Mouse (Mus musculus) kidney, adult 2 months (tissue): ENCODE data around the gene Cntfr. TPM values are rescaled to one million over a fixed set of nuclear protein-coding genes. Genes with fewer than 3 reads are reported as not detected.

ENCODE experiments used
- DNase-seq: peaks from one replicate; pipeline ENCODE4 v3.0.0; 2021
- H3K27ac ChIP-seq: fragments of 200-500 bp; 2 replicates; pipeline ENCODE4 v1.5.1; 2012; ENCODE audit warnings: low read depth, low read length, control low read depth, inconsistent platforms; ENCODE audit not compliant: insufficient read depth
- H3K27me3 ChIP-seq: fragments of 200-500 bp; replicated peaks from 2 replicates; pipeline ENCODE4 v1.6.1; 2012; ENCODE audit warnings: mild to moderate bottlenecking, moderate library complexity, low read length, inconsistent platforms; ENCODE audit not compliant: control insufficient read depth, insufficient read depth
- H3K36me3 ChIP-seq: fragments of 200-500 bp; 2 replicates; pipeline ENCODE4 v1.6.1; 2012; ENCODE audit warnings: mild to moderate bottlenecking, moderate library complexity, low read length, inconsistent platforms; ENCODE audit not compliant: control insufficient read depth, insufficient read depth
- H3K4me1 ChIP-seq: fragments of 200-500 bp; 2 replicates; pipeline ENCODE4 v1.6.1; 2011; ENCODE audit warnings: low read length; ENCODE audit not compliant: control insufficient read depth, insufficient read depth
- H3K4me3 ChIP-seq: fragments of 200-500 bp; 2 replicates; pipeline ENCODE4 v1.5.1; 2011; ENCODE audit warnings: mild to moderate bottlenecking, low read depth, low read length, control low read depth; ENCODE audit not compliant: insufficient read depth
- CTCF ChIP-seq: fragments of 200-500 bp; conservative IDR thresholded peaks from 2 replicates; pipeline ENCODE4 v1.5.1; 2011; ENCODE audit warnings: low read depth, mild to moderate bottlenecking, control low read depth, low read length, moderate library complexity, mixed read lengths; ENCODE audit not compliant: insufficient read depth, insufficient read length
- POLR2A ChIP-seq: fragments of 200-500 bp; IDR thresholded peaks from one replicate; pipeline ENCODE4 v1.6.1; 2011; ENCODE audit warnings: low read depth, low read length, control low read depth
- WGBS: fragments of 180-500 bp; shearing (Covaris S2); methylation state at CpG from one replicate; pipeline ENCODE4 v1.1.7; 2018; 5-methylcytosine and 5-hydroxymethylcytosine counted together
- polyA plus RNA-seq: library from polyadenylated mRNA; depleted of rRNA; stranded (reverse); fragments of >200 nt; gene quantifications from 2 replicates; pipeline ENCODE4 v1.2.3, GENCODE M21; 2012

Gene Cntfr
- polyA plus RNA-seq, 1 experiment = 15.9 TPM

DNA sequence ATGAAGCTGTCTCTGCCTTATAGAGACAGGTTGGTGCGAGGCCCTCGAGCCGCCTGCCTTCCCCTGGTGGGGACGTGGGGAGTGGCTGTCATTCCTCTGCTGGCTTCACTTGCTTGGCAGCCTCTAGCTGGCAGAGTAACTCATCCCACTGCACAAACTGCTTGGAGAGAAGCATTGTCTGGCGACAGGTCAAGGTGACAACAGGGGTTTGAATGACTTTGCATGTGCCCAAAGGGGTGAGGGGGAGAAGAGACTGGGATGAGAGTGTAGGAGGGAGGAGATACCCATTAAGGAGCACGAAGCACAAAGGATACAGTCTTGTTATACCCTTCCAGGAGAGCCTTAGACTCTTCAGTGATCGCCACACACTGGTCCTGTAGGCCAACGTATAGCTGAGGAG lies 18.2 kb upstream of the Cntfr start:
- H3K27me3 ChIP-seq = no peaks in the 10 kb centered on the region
- H3K4me1 ChIP-seq = peaks cover 2% of the 10 kb centered on the region; the same call in 1 of the 2 replicates
- DNase-seq = no peak
- no peaks in the 10 kb centered on the region for H3K36me3 ChIP-seq
- WGBS = 75% methylated on average over 8 of the region's 8 CpGs
- no peak overlapping the region for H3K4me3 ChIP-seq
- no peak overlapping the region for H3K27ac ChIP-seq
- TF ChIP-seq POLR2A (no peak), CTCF (no peak)

DNA sequence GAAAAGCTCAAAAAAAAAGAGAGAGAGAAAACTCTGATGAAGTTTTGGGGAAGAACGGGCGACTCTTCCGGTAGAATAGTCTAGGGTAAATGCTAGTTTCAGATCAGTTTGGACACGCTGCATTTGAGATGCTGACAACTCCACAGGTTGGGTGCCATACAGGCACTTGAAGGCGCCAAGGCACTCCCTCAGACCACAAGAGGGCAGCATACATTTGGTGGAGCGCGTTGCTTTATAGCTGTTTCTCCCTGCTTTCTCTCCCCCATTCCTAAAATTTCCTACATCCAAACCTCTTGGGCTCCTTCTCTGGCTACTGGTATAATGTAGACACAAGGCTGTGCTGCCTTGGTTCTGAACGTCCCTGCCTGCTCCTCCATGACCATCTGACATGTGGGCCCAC lies 17.4 kb upstream of the Cntfr start:
- Histone ChIP-seq H3K4me3 (no peak overlapping the region), H3K36me3 (no peaks in the 10 kb centered on the region), H3K4me1 (peaks cover 2% of the 10 kb centered on the region; the same call in 1 of the 2 replicates), H3K27me3 (no peaks in the 10 kb centered on the region), H3K27ac (no peak overlapping the region)
- DNase-seq = peak; percentile 78
- WGBS = 13% methylated on average over 8 of the region's 8 CpGs
- peak; percentile 82 for TF ChIP-seq CTCF
- TF ChIP-seq POLR2A = no peak

DNA sequence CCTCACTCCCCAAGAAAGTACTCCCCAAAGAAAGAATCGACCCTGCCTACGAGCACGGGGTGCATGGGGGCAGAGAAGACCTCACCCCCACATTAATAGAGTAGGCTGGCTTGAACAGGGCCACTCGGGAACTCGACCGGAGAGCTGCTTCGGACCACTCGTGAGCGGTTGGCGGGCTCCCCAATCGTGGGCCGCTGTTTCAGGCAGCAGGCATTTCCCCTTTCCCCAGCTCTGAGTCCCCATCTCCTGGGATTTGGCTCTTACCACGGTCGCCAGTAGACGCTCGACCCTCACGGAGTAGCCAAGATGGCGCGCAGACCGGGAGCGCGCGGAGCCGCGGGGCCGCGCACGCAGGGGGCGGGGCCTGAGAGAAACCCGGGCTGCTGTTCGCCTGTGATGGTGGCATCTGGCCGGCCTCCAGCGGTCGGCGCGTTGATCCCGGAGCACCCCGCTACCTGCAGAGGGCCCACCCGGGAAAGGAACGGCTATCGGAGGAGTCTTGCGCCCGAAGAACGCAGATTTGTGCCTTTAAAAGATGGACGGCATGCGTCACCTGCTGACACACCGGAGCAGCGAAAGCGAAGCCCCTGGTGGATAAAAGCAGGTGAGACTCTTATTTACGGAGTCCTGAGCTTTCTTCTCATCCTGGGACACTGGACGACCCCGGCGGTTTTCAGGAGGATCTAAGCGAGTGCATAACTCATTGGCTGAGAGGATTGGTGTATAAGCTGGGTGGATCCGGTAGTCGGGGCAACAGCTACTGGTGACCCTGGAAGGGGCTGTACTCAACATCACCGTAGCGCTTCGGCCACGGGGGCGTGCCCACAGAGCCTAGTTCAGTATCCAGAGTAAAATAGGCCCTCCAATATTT lies 16.5 kb upstream of the Cntfr start, which contains the start of gene Rpp25l:
TSS of gene Rpp25l (minus strand) at position 338 of the 871 bp plus-strand sequence.
- WGBS = under 1% methylated on average over 61 of the region's 61 CpGs
- Histone ChIP-seq H3K27me3 (no peaks in the 10 kb centered on the region), H3K36me3 (no peaks in the 10 kb centered on the region), H3K4me1 (peaks cover 2% of the 10 kb centered on the region; the same call in 1 of the 2 replicates), H3K27ac (peak within 1 kb of the TSS; percentile 65), H3K4me3 (peak within 1 kb of the TSS; percentile 89)
- peak; percentile 90 for DNase-seq
- TF ChIP-seq CTCF (peak; percentile 29; the same call in 1 of the 2 replicates), POLR2A (peak; percentile 48)

DNA sequence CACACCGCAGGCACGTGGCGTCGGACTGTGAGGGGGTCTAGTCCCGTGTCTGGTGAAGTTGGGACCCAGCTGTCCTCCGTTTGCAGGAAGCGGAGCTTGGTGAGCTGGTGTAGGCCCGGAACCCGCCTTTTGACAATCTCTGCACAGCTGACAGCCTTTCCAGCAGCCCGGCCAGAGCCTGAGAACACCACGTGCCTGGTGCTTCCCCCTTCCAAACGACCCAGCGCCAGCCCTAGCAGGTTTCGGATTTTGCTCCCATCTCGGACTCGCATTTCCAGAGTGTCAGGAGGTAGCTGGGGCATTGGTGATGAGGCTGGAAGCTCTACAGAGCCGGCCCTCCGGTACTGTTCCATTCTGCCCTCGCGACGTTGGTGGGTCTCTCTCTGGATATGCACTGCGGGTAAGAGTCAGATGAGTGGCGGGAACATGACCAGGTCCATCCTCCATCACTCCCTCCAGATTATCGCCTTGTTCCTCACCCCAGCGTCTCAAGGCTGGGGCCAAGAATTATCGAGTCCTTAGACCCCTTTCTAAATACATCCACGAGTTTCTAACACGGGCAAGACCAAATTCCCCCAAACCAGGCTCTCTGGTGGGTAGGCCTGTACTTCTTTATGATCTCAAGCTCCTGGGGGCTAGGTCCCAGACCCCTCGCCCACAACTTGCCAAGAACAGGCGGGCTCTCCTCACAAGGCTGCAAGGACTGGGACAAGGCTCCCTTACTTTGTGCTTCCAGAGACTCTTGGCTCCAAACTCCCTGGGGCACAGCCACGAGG lies 15.7 kb upstream of the Cntfr start:
- no peak for DNase-seq
- no peaks in the 10 kb centered on the region for H3K36me3 ChIP-seq
- peak overlapping the region; percentile 55 for H3K27ac ChIP-seq
- TF ChIP-seq CTCF (no peak), POLR2A (no peak)
- peaks cover 2% of the 10 kb centered on the region; the same call in 1 of the 2 replicates for H3K4me1 ChIP-seq
- H3K4me3 ChIP-seq = peak overlapping the region; percentile 89
- H3K27me3 ChIP-seq = no peaks in the 10 kb centered on the region
- WGBS = 26% methylated on average over 31 of the region's 31 CpGs

DNA sequence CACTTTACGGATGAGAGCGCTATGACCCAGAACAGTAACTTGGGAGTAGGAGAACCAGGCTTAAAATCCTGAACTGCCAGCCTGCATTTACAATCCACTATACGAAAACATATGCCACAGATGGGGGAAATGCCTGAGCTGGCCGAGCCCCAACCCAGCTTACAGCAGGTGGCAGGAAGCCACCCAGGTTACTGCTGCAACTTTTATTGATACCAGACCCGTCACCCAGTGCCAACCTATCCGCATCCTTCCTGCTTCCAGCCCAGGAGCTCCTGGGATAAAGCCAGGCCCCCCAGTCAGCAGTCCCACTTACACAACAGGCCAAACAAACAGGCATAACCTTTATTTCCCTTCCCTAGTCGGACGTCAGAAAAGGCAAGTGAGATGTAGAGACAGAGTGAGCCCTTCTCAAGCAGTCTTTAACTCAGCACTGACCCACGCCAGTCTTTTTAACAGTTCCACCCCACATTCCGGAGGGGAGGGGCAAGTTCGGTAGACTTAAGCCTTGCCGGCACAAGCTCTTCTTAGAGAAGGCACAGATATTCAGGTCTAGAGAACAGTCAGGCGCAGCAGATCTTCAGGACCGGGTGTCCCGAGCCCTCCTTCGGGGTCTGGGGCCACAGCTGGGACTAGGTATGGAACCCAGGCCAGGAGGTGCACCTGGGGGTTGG lies 15.0 kb upstream of the Cntfr start:
- Histone ChIP-seq H3K36me3 (no peaks in the 10 kb centered on the region), H3K4me3 (peak overlapping the region; percentile 89; the same call in 1 of the 2 replicates)
- DNase-seq = no peak

DNA sequence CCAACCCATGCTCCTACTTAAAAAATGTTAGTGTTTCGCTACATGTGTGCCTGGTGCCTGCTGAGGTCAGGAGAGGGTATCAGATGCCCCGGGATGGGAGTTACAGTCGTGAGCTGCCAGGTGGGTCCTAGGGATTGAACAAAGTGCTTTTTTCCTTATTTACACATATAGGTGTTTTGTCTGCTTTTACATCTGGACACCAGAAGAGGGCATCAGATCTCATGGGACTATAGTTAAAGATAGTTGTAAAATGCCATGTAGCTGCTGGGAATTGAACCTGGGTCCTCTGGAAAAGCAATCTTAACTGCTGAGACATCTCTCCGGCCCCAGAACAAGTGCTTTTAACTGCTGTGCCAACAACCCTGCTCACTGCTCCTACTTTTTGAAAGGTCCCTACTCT lies 13.3 kb upstream of the Cntfr start:
- Histone ChIP-seq H3K4me3 (no peak overlapping the region), H3K4me1 (peaks cover 2% of the 10 kb centered on the region; the same call in 1 of the 2 replicates), H3K27me3 (no peaks in the 10 kb centered on the region), H3K36me3 (no peaks in the 10 kb centered on the region), H3K27ac (no peak overlapping the region)
- DNase-seq = no peak
- no peak for TF ChIP-seq POLR2A
- TF ChIP-seq CTCF = no peak
- WGBS = 57% methylated on average over 4 of the region's 4 CpGs

More for the DNA sequence above, 15.0 kb upstream of the Cntfr start:
- no peaks in the 10 kb centered on the region for H3K27me3 ChIP-seq
- peaks cover 2% of the 10 kb centered on the region; the same call in 1 of the 2 replicates for H3K4me1 ChIP-seq
- TF ChIP-seq POLR2A (no peak), CTCF (no peak)
- H3K27ac ChIP-seq = no peak overlapping the region
- WGBS = 63% methylated on average over 16 of the region's 16 CpGs
